Mouse (Mus musculus): ENCODE data around the gene Kmo.

Kmo gene

GRCm38 (mm10) chr1:175692246-175692996 is 72.2 kb downstream of the Kmo start, which contains the start of the genes Opn3 and Chml:
Opn3 (minus strand) TSS chr1:175692776.
Chml (minus strand) TSS chr1:175692901.
- intact Hi-C loops (cut with DNase I): loop anchor here (2.0 to 5.0 kb wide), 2 partner anchors 66 to 175 kb away; no protein-coding TSS in a partner anchor

- intact Hi-C loops (cut with DNase I): loop anchor here (2.0 to 5.0 kb wide), 2 partner anchors 66 to 174 kb away; no protein-coding TSS in a partner anchor
Measured at GRCm38 (mm10) chr1:175692997-175693361, 72.8 kb downstream of the Kmo start.

- intact Hi-C loops (cut with DNase I): loop anchor here (2.0 to 5.0 kb wide), 2 partner anchors 67 to 174 kb away; no protein-coding TSS in a partner anchor
Measured at GRCm38 (mm10) chr1:175693429-175693960, 73.3 kb downstream of the Kmo start.

GRCm38 (mm10) chr1:175698293-175698692 is 78.1 kb downstream of the Kmo start, which contains the start of gene Wdr64:
Wdr64 (plus strand) TSS chr1:175698593.
- intact Hi-C loops (cut with DNase I): no loop called here

- intact Hi-C loops (cut with DNase I): no loop called here
Measured at GRCm38 (mm10) chr1:175699375-175699774, 79.2 kb downstream of the Kmo start.

GRCm38 (mm10) chr1:175699796-175700195 is 79.6 kb downstream of the Kmo start:
- intact Hi-C loops (cut with DNase I): no loop called here

GRCm38 (mm10) chr1:175701145-175701544 is 81.0 kb downstream of the Kmo start:
- intact Hi-C loops (cut with DNase I): no loop called here

GRCm38 (mm10) chr1:175707599-175707998 is 87.4 kb downstream of the Kmo start:
- intact Hi-C loops (cut with DNase I): no loop called here

GRCm38 (mm10) chr1:175708013-175708412 is 87.8 kb downstream of the Kmo start:
- intact Hi-C loops (cut with DNase I): no loop called here

Measured in adrenal gland (tissue).